Mouse (Mus musculus) limb, embryonic 13.5 days (tissue): ENCODE measurements around the gene Slc7a7. TPM values are rescaled to one million over a fixed set of nuclear protein-coding genes. Genes with fewer than 3 reads are reported as not detected.

Experiments
- ATAC-seq: fragments of 200-750 bp; cut with Nextera tagmentation; 2 replicates; pipeline ENCODE4 v1.8.0; 2017; ENCODE audit warnings: low read depth, moderate number of reproducible peaks, moderate TSS enrichment; ENCODE audit not compliant: low FRiP score
- H3K27ac ChIP-seq: fragments of 300-500 bp; sonication (generic); 2 replicates; pipeline ENCODE4 v1.5.1; 2015; ENCODE audit warnings: inconsistent platforms, mild to moderate bottlenecking, moderate library complexity
- H3K27me3 ChIP-seq: fragments of 300-500 bp; sonication (generic); 2 replicates; pipeline ENCODE4 v1.6.1; 2015; ENCODE audit warnings: mild to moderate bottlenecking, inconsistent platforms
- H3K36me3 ChIP-seq: fragments of 300-500 bp; sonication (generic); 2 replicates; pipeline ENCODE4 v1.6.1; 2015; ENCODE audit warnings: inconsistent platforms, mild to moderate bottlenecking, moderate library complexity
- H3K4me1 ChIP-seq: fragments of 300-500 bp; sonication (generic); 2 replicates; pipeline ENCODE4 v1.6.1; 2015; ENCODE audit warnings: inconsistent platforms
- H3K4me2 ChIP-seq: fragments of 300-500 bp; sonication (generic); replicated peaks from 2 replicates; pipeline ENCODE4 v1.6.1; 2015; ENCODE audit warnings: inconsistent platforms, mild to moderate bottlenecking, moderate library complexity
- H3K4me3 ChIP-seq: fragments of 300-500 bp; sonication (generic); 2 replicates; pipeline ENCODE4 v1.5.1; 2015; ENCODE audit warnings: moderate library complexity, mild to moderate bottlenecking, inconsistent platforms
- H3K9ac ChIP-seq: fragments of 300-500 bp; sonication (generic); 2 replicates; pipeline ENCODE4 v1.6.1; 2015; ENCODE audit warnings: mild to moderate bottlenecking, inconsistent platforms
- H3K9me3 ChIP-seq: fragments of 300-500 bp; sonication (generic); 2 replicates; pipeline ENCODE4 v1.6.1; 2016; ENCODE audit warnings: inconsistent platforms
- WGBS: fragments of 180-500 bp; shearing (Covaris S2); methylation state at CpG from one replicate; pipeline ENCODE4 v1.1.7; 2015; 5-methylcytosine and 5-hydroxymethylcytosine counted together
- polyA plus RNA-seq: library from polyadenylated mRNA; unstranded; fragments of >200 nt; fragmentation: Nextera tagmentation; extraction: Ambion mirVana; gene quantifications from 2 replicates; pipeline ENCODE4 v1.2.1, GENCODE M21; 2015

Slc7a7 gene
- polyA plus RNA-seq, 1 experiment from 2014 or later: 5.1 TPM

GRCm38 (mm10) chr14:54416229-54416775, 1.3 kb downstream of the Slc7a7 start:
- ATAC-seq: no peak

GRCm38 (mm10) chr14:54415241-54416020, 2.1 kb downstream of the Slc7a7 start:
- H3K27ac ChIP-seq: no peak overlapping the region
- no peak overlapping the region for H3K9ac ChIP-seq
- H3K9me3 ChIP-seq: no peaks in the 10 kb centered on the region
- no peaks in the 10 kb centered on the region for H3K36me3 ChIP-seq
- H3K27me3 ChIP-seq: peaks cover 7% of the 10 kb centered on the region; the same call in 1 of the 2 replicates
- peaks cover 29% of the 10 kb centered on the region for H3K4me1 ChIP-seq
- WGBS: 18% methylated on average over 13 of the region's 13 CpGs
- no peak overlapping the region for H3K4me3 ChIP-seq
- no peak for ATAC-seq
- H3K4me2 ChIP-seq: no peak overlapping the region

More at GRCm38 (mm10) chr14:54416229-54416775, 1.3 kb downstream of the Slc7a7 start:
- 26% methylated on average over 5 of the region's 5 CpGs for WGBS
- peaks cover 29% of the 10 kb centered on the region for H3K4me1 ChIP-seq
- no peaks in the 10 kb centered on the region for H3K9me3 ChIP-seq
- peaks cover 7% of the 10 kb centered on the region; the same call in 1 of the 2 replicates for H3K27me3 ChIP-seq
- no peak overlapping the region for H3K4me3 ChIP-seq
- no peaks in the 10 kb centered on the region for H3K36me3 ChIP-seq
- no peak overlapping the region for H3K9ac ChIP-seq
- H3K27ac ChIP-seq: no peak overlapping the region
- no peak overlapping the region for H3K4me2 ChIP-seq

- peak; percentile 69 for ATAC-seq
- Histone ChIP-seq H3K4me1 (peaks cover 36% of the 10 kb centered on the region), H3K9me3 (no peaks in the 10 kb centered on the region), H3K36me3 (no peaks in the 10 kb centered on the region), H3K9ac (peak overlapping the region; percentile 43), H3K27ac (peak overlapping the region; percentile 3; the same call in 1 of the 2 replicates), H3K4me2 (peak overlapping the region; percentile 63), H3K4me3 (peak overlapping the region; percentile 28), H3K27me3 (peaks cover 7% of the 10 kb centered on the region; the same call in 1 of the 2 replicates)
- WGBS: 5% methylated on average over 18 of the region's 18 CpGs
Observed at GRCm38 (mm10) chr14:54413877-54414700, 3.5 kb downstream of the Slc7a7 start.

GRCm38 (mm10) chr14:54412629-54413170, 4.9 kb downstream of the Slc7a7 start:
- no peaks in the 10 kb centered on the region for H3K9me3 ChIP-seq
- H3K27ac ChIP-seq: no peak overlapping the region
- 44% methylated on average over 2 of the region's 2 CpGs for WGBS
- H3K36me3 ChIP-seq: no peaks in the 10 kb centered on the region
- H3K4me3 ChIP-seq: no peak overlapping the region
- H3K4me1 ChIP-seq: peaks cover 35% of the 10 kb centered on the region
- H3K27me3 ChIP-seq: peaks cover 4% of the 10 kb centered on the region; the same call in 1 of the 2 replicates
- no peak overlapping the region for H3K4me2 ChIP-seq
- H3K9ac ChIP-seq: no peak overlapping the region
- ATAC-seq: no peak

GRCm38 (mm10) chr14:54412000-54412576, 5.5 kb downstream of the Slc7a7 start:
- no peaks in the 10 kb centered on the region for H3K36me3 ChIP-seq
- no peak overlapping the region for H3K27ac ChIP-seq
- WGBS: 63% methylated on average over 9 of the region's 9 CpGs
- H3K9me3 ChIP-seq: no peaks in the 10 kb centered on the region
- no peak for ATAC-seq
- no peak overlapping the region for H3K4me3 ChIP-seq
- H3K9ac ChIP-seq: no peak overlapping the region
- no peaks in the 10 kb centered on the region for H3K27me3 ChIP-seq
- no peak overlapping the region for H3K4me2 ChIP-seq
- peaks cover 29% of the 10 kb centered on the region for H3K4me1 ChIP-seq

GRCm38 (mm10) chr14:54409980-54410810, 7.4 kb downstream of the Slc7a7 start:
- ATAC-seq: no peak
- peak overlapping the region; percentile 55 for H3K27ac ChIP-seq
- no peaks in the 10 kb centered on the region for H3K36me3 ChIP-seq
- peaks cover 25% of the 10 kb centered on the region for H3K4me1 ChIP-seq
- no peak overlapping the region for H3K9ac ChIP-seq
- no peaks in the 10 kb centered on the region for H3K9me3 ChIP-seq
- WGBS: 47% methylated on average over 17 of the region's 17 CpGs
- H3K4me3 ChIP-seq: no peak overlapping the region
- H3K4me2 ChIP-seq: peak overlapping the region; percentile 14; the same call in 1 of the 2 replicates
- H3K27me3 ChIP-seq: no peaks in the 10 kb centered on the region

- Histone ChIP-seq H3K9ac (no peak overlapping the region), H3K4me3 (no peak overlapping the region), H3K27me3 (no peaks in the 10 kb centered on the region), H3K27ac (no peak overlapping the region), H3K9me3 (no peaks in the 10 kb centered on the region), H3K4me2 (no peak overlapping the region), H3K4me1 (peaks cover 22% of the 10 kb centered on the region), H3K36me3 (no peaks in the 10 kb centered on the region)
- no peak for ATAC-seq
- WGBS: 70% methylated on average over 7 of the region's 7 CpGs
Observed at GRCm38 (mm10) chr14:54409057-54409645, 8.4 kb downstream of the Slc7a7 start.

GRCm38 (mm10) chr14:54408336-54409056, 9.1 kb downstream of the Slc7a7 start:
- no peak overlapping the region for H3K4me2 ChIP-seq
- no peak overlapping the region for H3K4me3 ChIP-seq
- peaks cover 16% of the 10 kb centered on the region for H3K4me1 ChIP-seq
- no peaks in the 10 kb centered on the region for H3K27me3 ChIP-seq
- no peak for ATAC-seq
- no peak overlapping the region for H3K9ac ChIP-seq
- WGBS: 86% methylated on average over 25 of the region's 25 CpGs
- no peak overlapping the region for H3K27ac ChIP-seq
- H3K36me3 ChIP-seq: no peaks in the 10 kb centered on the region
- no peaks in the 10 kb centered on the region for H3K9me3 ChIP-seq

- Histone ChIP-seq H3K4me3 (no peak overlapping the region), H3K4me2 (no peak overlapping the region), H3K27me3 (no peaks in the 10 kb centered on the region), H3K27ac (no peak overlapping the region), H3K9me3 (no peaks in the 10 kb centered on the region), H3K9ac (no peak overlapping the region), H3K4me1 (peaks cover 4% of the 10 kb centered on the region; the same call in 1 of the 2 replicates), H3K36me3 (no peaks in the 10 kb centered on the region)
- WGBS: 15% methylated on average over 3 of the region's 3 CpGs
- no peak for ATAC-seq
Observed at GRCm38 (mm10) chr14:54401723-54402122, 15.9 kb downstream of the Slc7a7 start.

- ATAC-seq: no peak
- Histone ChIP-seq H3K9me3 (no peaks in the 10 kb centered on the region), H3K27me3 (no peaks in the 10 kb centered on the region), H3K9ac (no peak overlapping the region), H3K36me3 (no peaks in the 10 kb centered on the region), H3K27ac (no peak overlapping the region; the same call in 1 of the 2 replicates), H3K4me2 (no peak overlapping the region), H3K4me3 (no peak overlapping the region), H3K4me1 (peaks cover 2% of the 10 kb centered on the region; the same call in 1 of the 2 replicates)
- WGBS: 31% methylated on average over 8 of the region's 8 CpGs
Observed at GRCm38 (mm10) chr14:54398921-54399382, 18.6 kb downstream of the Slc7a7 start.
